In the genomic region with DNA sequence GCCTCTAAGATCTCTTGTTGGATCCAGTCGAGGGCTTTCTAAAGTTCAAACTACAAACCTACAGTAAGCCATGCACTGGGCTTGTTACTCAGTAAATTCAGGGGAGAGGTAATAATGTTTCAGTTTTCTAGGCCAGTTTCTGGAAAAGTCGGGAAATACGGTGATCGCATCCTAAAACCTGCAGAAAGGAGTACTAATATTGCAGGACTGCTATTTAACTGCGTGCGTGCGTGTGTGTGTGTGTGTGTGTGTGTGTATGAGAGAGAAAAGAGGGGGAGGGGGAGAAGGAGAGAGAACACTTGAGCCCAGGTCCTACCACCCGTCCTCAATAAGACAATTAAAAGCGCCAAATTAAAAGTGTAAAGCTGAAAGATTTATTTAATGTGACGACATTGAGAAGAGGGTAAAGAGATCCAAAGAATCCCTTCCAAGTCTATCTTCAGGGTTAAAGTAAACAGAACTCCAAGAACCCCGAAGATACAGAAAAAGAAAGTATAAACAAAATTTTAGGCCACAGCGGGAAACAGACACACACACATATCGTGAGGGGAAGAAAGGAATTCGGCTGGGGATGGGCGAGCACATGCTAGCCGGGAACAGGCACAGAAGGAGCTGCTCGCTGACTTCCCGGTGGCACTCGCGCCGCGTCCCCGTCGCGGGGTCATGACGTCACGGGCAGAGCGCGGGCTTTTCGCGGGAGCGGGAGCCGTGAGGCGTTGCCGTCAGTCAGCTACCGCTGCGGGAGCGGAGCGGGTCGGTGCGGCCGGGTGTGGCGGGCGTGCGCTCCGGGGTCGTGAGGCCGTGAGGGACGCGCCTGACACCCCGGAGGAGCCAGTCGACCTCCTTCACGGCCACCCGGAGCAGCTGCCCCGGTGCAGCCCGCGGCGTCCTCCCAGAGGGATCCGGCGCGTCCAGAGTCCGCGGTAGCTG, we compare ENCODE assay signal across 8 mouse cellular contexts. TPM values are rescaled to one million over a fixed set of nuclear protein-coding genes. Genes with fewer than 3 reads are reported as not detected.
A peak's percentile ranks its signal among the peaks of the same experiment; 100 is the strongest.
DNase-seq lines count a peak whose midpoint lies in the region; ATAC-seq lines count a peak whose summit lies in the region.

A gene (plus strand): TSS at position 694 of the 930 bp plus-strand sequence.

- H3K4me1 ChIP-seq in intestine, embryonic 14.5 days (replicated peaks; ENCODE audit: control insufficient read depth, insufficient read depth, low read length) = peaks cover 8% of the 10 kb centered on the region; the same call in 1 of the 2 replicates

- H3K4me3 ChIP-seq in intestine, embryonic 14.5 days (ENCODE audit: low read depth, low read length) = peak within 1 kb of the TSS; percentile 67

- intact Hi-C loops in gastrocnemius, postnatal 14 days (cut with DNase I; ENCODE audit: low total_unique reads) = no loop called here
- intact Hi-C loops in left cerebral cortex, postnatal 14 days (cut with DNase I) = loop anchor here (2.0 kb wide), 1 partner anchor 143 kb away; no protein-coding TSS in a partner anchor

- DNase-seq in adipocyte (ENCODE audit: low spot score) = peak; percentile 89
- peak; percentile 93 for DNase-seq in embryo, embryonic 10 days (ENCODE audit: low spot score)
- DNase-seq in gastrocnemius, postnatal 14 days = peak; percentile 92
- DNase-seq in intestine, embryonic 14.5 days (ENCODE audit: low spot score) = peak; percentile 99
- DNase-seq in left cerebral cortex, postnatal 14 days (ENCODE audit: low spot score in 2 of 2) = peak; percentile 83 to 92
- peak; percentile 92 for DNase-seq in mesoderm, embryonic 11.5 days (ENCODE audit: low read depth, low spot score)
- DNase-seq in right cerebral cortex, postnatal 36 days (ENCODE audit: low spot score in 2 of 2) = peak; percentile 84 to 85
- DNase-seq in yolk sac, embryonic 10.5 days (ENCODE audit: low spot score) = peak; percentile 93

- peak within 1 kb of the TSS; percentile 65 for H3K4me2 ChIP-seq in intestine, embryonic 14.5 days (ENCODE audit: low read length)

- H3K9me3 ChIP-seq in intestine, embryonic 14.5 days (ENCODE audit: control insufficient read depth, low read length) = no peaks in the 10 kb centered on the region

- no peaks in the 10 kb centered on the region for H3K27me3 ChIP-seq in intestine, embryonic 14.5 days (replicated peaks; ENCODE audit: control insufficient read depth, insufficient read depth, low read length)

- H3K27ac ChIP-seq in intestine, embryonic 14.5 days (ENCODE audit: low read depth) = peak within 1 kb of the TSS; percentile 80

- ATAC-seq in intestine, embryonic 14.5 days (replicated peaks; ENCODE audit: low FRiP score, low TSS enrichment, low read depth) = peak; percentile 92

- 4% methylated on average over 63 of the region's 63 CpGs for WGBS in intestine, embryonic 14.5 days

- H3K9ac ChIP-seq in intestine, embryonic 14.5 days (ENCODE audit: low read length) = peak within 1 kb of the TSS; percentile 91

- H3K36me3 ChIP-seq in intestine, embryonic 14.5 days (ENCODE audit: control insufficient read depth, insufficient read depth, low read length) = 0 out of 2 replicates have a peak, but pooled peaks cover 3% of the 10 kb centered on the region

RNA-seq across cellular contexts. Expression of the gene that starts here (rescaled TPM):
- 1 to 10 TPM; 2.7 to 3.1 TPM for total RNA-seq in gastrocnemius, postnatal 14 days (2021)
- 25.2 and 28.5 TPM in 2 replicates for polyA plus RNA-seq in intestine, embryonic 14.5 days (2014; fragmentation: Nextera tagmentation; extraction: Ambion mirVana)
- 1 to 10 TPM; 6.8 to 7.3 TPM for total RNA-seq in left cerebral cortex, postnatal 14 days (2021)

Comparison
In these comparisons a context has a peak if more than half of its experiments do, and no peak if none do; other contexts are left out.
1. Peak in every context shown above with its lines: DNase-seq, ATAC-seq, H3K4me3 ChIP-seq and H3K27ac ChIP-seq.